Mouse (Mus musculus) heart, embryonic 15.5 days (tissue): ENCODE measurements around the gene Spaca7. TPM values are rescaled to one million over a fixed set of nuclear protein-coding genes. Genes with fewer than 3 reads are reported as not detected.
"Not testable (repeated sequence)": the region's sequence is repeated elsewhere in the genome, so short reads cannot be mapped to it uniquely, and the experiment has no call there.

Source experiments
- ATAC-seq: fragments of 200-750 bp; cut with Nextera tagmentation; replicated peaks from 2 replicates; pipeline ENCODE4 v1.8.0; 2017; ENCODE audit warnings: low read depth, moderate TSS enrichment; ENCODE audit not compliant: insufficient number of reproducible peaks, insufficient read depth, low FRiP score
- H3K27ac ChIP-seq: fragments of 300-500 bp; sonication (generic); 2 replicates; pipeline ENCODE4 v1.5.1; 2015; ENCODE audit warnings: mild to moderate bottlenecking, inconsistent platforms
- H3K27me3 ChIP-seq: fragments of 300-500 bp; sonication (generic); 2 replicates; pipeline ENCODE4 v1.6.1; 2015; ENCODE audit warnings: inconsistent platforms
- H3K36me3 ChIP-seq: fragments of 300-500 bp; sonication (generic); 2 replicates; pipeline ENCODE4 v1.6.1; 2015; ENCODE audit warnings: mild to moderate bottlenecking, inconsistent platforms
- H3K4me1 ChIP-seq: fragments of 300-500 bp; sonication (generic); replicated peaks from 2 replicates; pipeline ENCODE4 v1.6.1; 2015; ENCODE audit warnings: inconsistent platforms
- H3K4me2 ChIP-seq: fragments of 300-500 bp; sonication (generic); 2 replicates; pipeline ENCODE4 v1.6.1; 2015; ENCODE audit warnings: inconsistent platforms, mild to moderate bottlenecking, moderate library complexity
- H3K4me3 ChIP-seq: fragments of 300-500 bp; sonication (generic); 2 replicates; pipeline ENCODE4 v1.5.1; 2015; ENCODE audit warnings: mild to moderate bottlenecking, inconsistent platforms
- H3K9ac ChIP-seq: fragments of 300-500 bp; sonication (generic); 2 replicates; pipeline ENCODE4 v1.6.1; 2015; ENCODE audit warnings: mild to moderate bottlenecking, inconsistent platforms
- H3K9me3 ChIP-seq: fragments of 300-500 bp; sonication (generic); replicated peaks from 2 replicates; pipeline ENCODE4 v1.6.1; 2016; ENCODE audit warnings: inconsistent platforms
- WGBS: fragments of 180-500 bp; shearing (Covaris S2); methylation state at CpG from one replicate; pipeline ENCODE4 v1.1.7; 2015; ENCODE audit warnings: mixed read lengths; 5-methylcytosine and 5-hydroxymethylcytosine counted together
- polyA plus RNA-seq: library from polyadenylated mRNA; unstranded; fragments of >200 nt; fragmentation: Nextera tagmentation; extraction: Ambion mirVana; gene quantifications from 2 replicates; pipeline ENCODE4 v1.2.1, GENCODE M21; 2015

The Spaca7 gene
- polyA plus RNA-seq, 1 experiment from 2014 or later = not detected

GRCm38 (mm10) chr8:12609752-12610449 is 37.1 kb downstream of the Spaca7 start:
- WGBS = 69% methylated on average over 12 of the region's 12 CpGs
- no peaks in the 10 kb centered on the region for H3K27me3 ChIP-seq
- H3K9me3 ChIP-seq = no peaks in the 10 kb centered on the region
- H3K4me2 ChIP-seq = no peak overlapping the region
- H3K27ac ChIP-seq = no peak overlapping the region
- H3K36me3 ChIP-seq = peaks cover 6% of the 10 kb centered on the region; the same call in 1 of the 2 replicates
- H3K9ac ChIP-seq = no peak overlapping the region
- H3K4me3 ChIP-seq = no peak overlapping the region
- H3K4me1 ChIP-seq = no peaks in the 10 kb centered on the region
- no peak for ATAC-seq

DNA sequence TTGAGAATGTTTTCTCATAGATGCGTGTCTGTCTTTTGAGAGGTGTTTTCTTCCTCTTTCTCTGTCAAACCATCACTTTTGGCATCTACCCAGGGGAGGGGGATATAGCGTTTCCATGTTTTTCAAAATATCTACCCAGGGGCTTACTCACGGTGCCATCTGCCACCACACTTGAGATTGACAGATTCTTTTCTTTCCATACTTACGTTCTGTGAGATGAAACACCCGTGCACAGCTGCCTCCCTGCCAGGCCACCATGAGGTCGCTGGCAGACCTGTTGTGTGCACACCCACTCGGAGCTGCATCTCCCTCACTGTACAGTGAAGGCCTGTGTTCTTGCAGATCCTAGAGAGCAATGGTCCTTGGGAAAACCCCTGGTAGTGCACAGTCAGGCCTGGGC is 40.4 kb downstream of the Spaca7 start:
- Histone ChIP-seq H3K4me3 (no peak overlapping the region), H3K9ac (no peak overlapping the region), H3K9me3 (no peaks in the 10 kb centered on the region), H3K4me2 (no peak overlapping the region), H3K36me3 (peaks cover 15% of the 10 kb centered on the region; the same call in 1 of the 2 replicates), H3K27me3 (no peaks in the 10 kb centered on the region), H3K27ac (no peak overlapping the region), H3K4me1 (no peaks in the 10 kb centered on the region)
- ATAC-seq = no peak
- WGBS = 78% methylated on average over 7 of the region's 7 CpGs

- 50% methylated on average over 3 of the region's 3 CpGs for WGBS
- not testable (repeated sequence) for H3K4me3 ChIP-seq, H3K9me3 ChIP-seq, H3K27me3 ChIP-seq, H3K9ac ChIP-seq, H3K27ac ChIP-seq, ATAC-seq, H3K4me1 ChIP-seq, H3K4me2 ChIP-seq
- H3K36me3 ChIP-seq = peaks cover 45% of the 10 kb centered on the region
Measured at GRCm38 (mm10) chr8:12617369-12617768, 44.5 kb downstream of the Spaca7 start.

- no peak overlapping the region for H3K27ac ChIP-seq
- H3K9ac ChIP-seq = no peak overlapping the region
- H3K4me1 ChIP-seq = no peaks in the 10 kb centered on the region
- 89% methylated on average over 18 of the region's 18 CpGs for WGBS
- H3K27me3 ChIP-seq = no peaks in the 10 kb centered on the region
- H3K4me2 ChIP-seq = no peak overlapping the region
- ATAC-seq = no peak
- H3K4me3 ChIP-seq = no peak overlapping the region
- peaks cover 62% of the 10 kb centered on the region for H3K36me3 ChIP-seq
- no peaks in the 10 kb centered on the region for H3K9me3 ChIP-seq
Measured at GRCm38 (mm10) chr8:12621550-12622222, 48.9 kb downstream of the Spaca7 start.

DNA sequence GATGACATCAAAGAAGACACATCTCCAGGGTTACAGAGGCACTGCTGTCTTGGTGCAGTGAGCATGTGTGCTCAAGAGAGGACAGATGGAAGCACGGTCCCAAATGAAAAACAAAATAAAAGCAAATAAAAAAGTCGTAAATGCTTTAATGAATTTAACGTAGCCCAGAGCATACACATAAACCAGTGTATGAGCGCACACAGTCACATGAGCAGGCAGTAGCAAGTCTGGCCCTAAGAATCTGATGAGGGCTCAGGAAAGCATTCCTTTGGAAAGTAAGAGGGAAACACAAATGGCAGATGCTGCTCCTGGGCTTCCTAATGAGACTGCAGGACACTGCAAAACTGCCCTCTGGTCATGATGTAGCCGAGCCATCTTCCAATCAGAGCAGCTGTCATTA is 53.1 kb downstream of the Spaca7 start:
- Histone ChIP-seq H3K4me1 (no peaks in the 10 kb centered on the region), H3K9me3 (no peaks in the 10 kb centered on the region), H3K9ac (no peak overlapping the region), H3K36me3 (peaks cover 64% of the 10 kb centered on the region), H3K4me3 (no peak overlapping the region), H3K4me2 (no peak overlapping the region), H3K27me3 (no peaks in the 10 kb centered on the region), H3K27ac (no peak overlapping the region)
- no peak for ATAC-seq
- WGBS = 79% methylated on average over 5 of the region's 5 CpGs

DNA sequence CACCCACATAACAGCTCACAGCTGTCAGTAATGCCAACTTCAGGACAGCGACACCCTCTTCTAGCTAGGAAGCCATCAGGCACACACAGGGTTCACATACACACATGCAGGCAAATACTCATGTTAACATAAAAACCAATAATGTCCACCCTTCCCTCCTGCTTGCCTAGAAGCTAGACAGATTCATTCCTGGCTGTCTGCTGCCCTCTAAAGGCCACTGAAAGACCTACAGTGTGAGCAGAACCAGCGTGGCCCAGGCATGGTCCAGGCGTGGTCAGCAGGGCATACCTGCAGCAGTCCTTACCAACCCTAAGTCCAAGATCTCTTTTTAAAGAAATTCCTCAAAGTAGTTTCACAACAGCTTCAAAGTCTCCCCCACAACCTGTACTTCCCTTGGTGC is 56.2 kb downstream of the Spaca7 start:
- no peaks in the 10 kb centered on the region for H3K27me3 ChIP-seq
- no peak; the same call in 1 of the 2 replicates for ATAC-seq
- H3K36me3 ChIP-seq = peaks cover 50% of the 10 kb centered on the region

GRCm38 (mm10) chr8:12635366-12635765 is 62.5 kb downstream of the Spaca7 start:
- Histone ChIP-seq H3K4me3 (no peak overlapping the region), H3K9ac (no peak overlapping the region), H3K27ac (no peak overlapping the region), H3K36me3 (peaks cover 56% of the 10 kb centered on the region), H3K4me2 (no peak overlapping the region), H3K4me1 (no peaks in the 10 kb centered on the region), H3K9me3 (no peaks in the 10 kb centered on the region), H3K27me3 (no peaks in the 10 kb centered on the region)
- WGBS = 80% methylated on average over 2 of the region's 2 CpGs
- no peak for ATAC-seq

More for the DNA sequence above, 56.2 kb downstream of the Spaca7 start:
- Histone ChIP-seq H3K4me2 (no peak overlapping the region), H3K27ac (no peak overlapping the region), H3K4me1 (no peaks in the 10 kb centered on the region), H3K9ac (no peak overlapping the region), H3K4me3 (no peak overlapping the region), H3K9me3 (no peaks in the 10 kb centered on the region)
- WGBS = 53% methylated on average over 3 of the region's 3 CpGs

DNA sequence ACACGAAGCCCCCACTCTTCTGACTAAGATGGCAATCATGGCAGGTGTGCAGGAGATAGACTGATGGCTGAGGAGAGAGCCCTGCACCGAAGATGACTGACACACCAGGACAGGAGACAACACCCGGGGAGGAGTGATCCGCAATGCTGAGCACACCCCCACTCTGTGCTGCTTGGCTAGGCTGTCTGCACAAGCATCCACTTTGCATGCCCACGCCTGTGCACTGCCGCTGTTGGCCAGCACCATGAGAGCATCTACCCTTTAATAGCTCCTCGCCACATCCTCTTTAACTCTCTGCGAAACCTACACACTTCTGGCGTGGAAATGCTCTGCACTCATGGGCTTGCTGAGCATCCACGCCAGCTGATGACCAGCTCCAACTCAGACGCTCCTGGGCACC is 65.6 kb downstream of the Spaca7 start:
- peaks cover 55% of the 10 kb centered on the region for H3K36me3 ChIP-seq
- no peaks in the 10 kb centered on the region for H3K9me3 ChIP-seq
- no peaks in the 10 kb centered on the region for H3K4me1 ChIP-seq
- no peak for ATAC-seq
- no peaks in the 10 kb centered on the region for H3K27me3 ChIP-seq
- H3K4me2 ChIP-seq = no peak overlapping the region
- no peak overlapping the region for H3K9ac ChIP-seq
- 87% methylated on average over 11 of the region's 11 CpGs for WGBS
- H3K27ac ChIP-seq = no peak overlapping the region
- H3K4me3 ChIP-seq = no peak overlapping the region

DNA sequence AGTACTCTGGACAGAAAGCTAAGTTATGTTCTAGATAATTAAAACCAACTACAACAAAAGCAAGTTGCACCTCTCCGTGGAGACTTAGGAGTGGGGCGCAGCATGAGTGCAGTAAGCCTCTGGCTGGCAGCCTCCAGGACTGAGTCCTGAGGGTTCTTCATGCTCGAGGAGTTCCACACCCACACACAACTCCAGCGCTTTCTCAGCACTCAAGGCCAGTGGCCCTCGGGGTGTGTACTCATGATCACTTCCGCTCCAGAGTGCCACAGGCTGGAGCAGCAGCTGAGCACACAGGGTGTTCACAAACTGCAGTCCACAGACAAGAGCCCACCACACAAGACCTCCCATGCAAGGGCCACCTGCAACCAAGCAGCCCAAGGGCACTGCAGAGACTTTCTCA is 68.7 kb downstream of the Spaca7 start:
- no peak overlapping the region for H3K4me3 ChIP-seq
- H3K4me2 ChIP-seq = no peak overlapping the region
- no peak overlapping the region for H3K27ac ChIP-seq
- ATAC-seq = no peak
- H3K4me1 ChIP-seq = no peaks in the 10 kb centered on the region
- H3K27me3 ChIP-seq = no peaks in the 10 kb centered on the region
- no peaks in the 10 kb centered on the region for H3K9me3 ChIP-seq
- H3K9ac ChIP-seq = no peak overlapping the region
- H3K36me3 ChIP-seq = peaks cover 41% of the 10 kb centered on the region
- 87% methylated on average over 6 of the region's 6 CpGs for WGBS

DNA sequence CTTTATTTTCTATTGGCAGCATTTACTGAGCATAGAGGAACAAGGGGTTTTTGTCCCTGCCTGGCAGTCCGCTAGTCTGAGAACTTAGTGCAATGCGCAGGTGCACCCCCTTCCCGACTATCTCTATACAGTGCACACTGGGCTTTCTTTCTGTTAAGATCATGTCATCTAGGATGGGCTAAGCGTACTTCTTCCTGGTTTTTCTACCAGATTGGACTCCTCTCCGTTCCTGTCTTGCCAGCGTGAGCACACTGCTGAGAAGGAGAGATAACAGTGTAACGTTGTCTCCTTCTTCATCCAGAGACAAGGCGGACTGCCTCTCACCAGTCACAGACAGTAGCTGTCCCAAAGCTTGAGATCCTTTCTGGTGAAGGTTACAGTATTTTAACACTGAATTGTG is 71.5 kb downstream of the Spaca7 start:
- Histone ChIP-seq H3K9me3 (no peaks in the 10 kb centered on the region), H3K4me3 (no peak overlapping the region), H3K36me3 (peaks cover 45% of the 10 kb centered on the region), H3K4me1 (no peaks in the 10 kb centered on the region), H3K4me2 (no peak overlapping the region), H3K9ac (no peak overlapping the region), H3K27me3 (no peaks in the 10 kb centered on the region), H3K27ac (no peak overlapping the region)
- no peak for ATAC-seq
- WGBS = 78% methylated on average over 8 of the region's 8 CpGs

- H3K4me3 ChIP-seq = no peak overlapping the region
- no peak overlapping the region for H3K4me2 ChIP-seq
- H3K36me3 ChIP-seq = peaks cover 45% of the 10 kb centered on the region
- H3K27ac ChIP-seq = no peak overlapping the region
- WGBS = 50% methylated on average over 7 of the region's 7 CpGs
- no peak for ATAC-seq
- no peaks in the 10 kb centered on the region for H3K27me3 ChIP-seq
- H3K4me1 ChIP-seq = no peaks in the 10 kb centered on the region
- no peak overlapping the region for H3K9ac ChIP-seq
- no peaks in the 10 kb centered on the region for H3K9me3 ChIP-seq
Measured at GRCm38 (mm10) chr8:12644894-12645293, 72.1 kb downstream of the Spaca7 start.

DNA sequence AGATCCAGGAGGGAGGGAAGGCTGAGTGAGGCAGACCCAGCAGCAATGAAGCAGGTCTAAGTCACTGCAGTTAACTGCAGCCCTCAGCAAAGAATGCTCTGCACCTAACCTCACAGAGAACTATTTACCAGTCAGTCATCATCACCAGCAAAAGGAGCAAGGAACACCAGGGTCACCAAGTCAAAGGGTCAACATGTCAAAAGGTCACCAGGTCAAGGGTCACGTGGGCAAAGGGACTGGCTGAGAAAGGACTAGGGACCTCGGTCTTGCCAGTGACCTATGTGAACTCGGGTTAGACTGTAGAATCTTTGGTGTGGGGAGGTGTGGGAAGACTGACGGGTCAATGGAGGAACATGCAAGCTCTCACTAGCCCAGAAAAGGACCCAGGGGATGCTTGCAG is 73.7 kb downstream of the Spaca7 start:
- peaks cover 2% of the 10 kb centered on the region; the same call in 1 of the 2 replicates for H3K4me1 ChIP-seq
- no peak for ATAC-seq
- no peak overlapping the region for H3K9ac ChIP-seq
- H3K27me3 ChIP-seq = no peaks in the 10 kb centered on the region
- H3K9me3 ChIP-seq = no peaks in the 10 kb centered on the region
- 70% methylated on average over 4 of the region's 4 CpGs for WGBS
- H3K4me3 ChIP-seq = no peak overlapping the region
- H3K4me2 ChIP-seq = no peak overlapping the region
- peaks cover 32% of the 10 kb centered on the region for H3K36me3 ChIP-seq
- no peak overlapping the region for H3K27ac ChIP-seq
